Mouse (Mus musculus): ENCODE measurements around the gene Mfsd2a. TPM values are rescaled to one million over a fixed set of nuclear protein-coding genes. Genes with fewer than 3 reads are reported as not detected.

Gene Mfsd2a
- polyA plus RNA-seq, 1 experiment, result 27.6 TPM

DNA sequence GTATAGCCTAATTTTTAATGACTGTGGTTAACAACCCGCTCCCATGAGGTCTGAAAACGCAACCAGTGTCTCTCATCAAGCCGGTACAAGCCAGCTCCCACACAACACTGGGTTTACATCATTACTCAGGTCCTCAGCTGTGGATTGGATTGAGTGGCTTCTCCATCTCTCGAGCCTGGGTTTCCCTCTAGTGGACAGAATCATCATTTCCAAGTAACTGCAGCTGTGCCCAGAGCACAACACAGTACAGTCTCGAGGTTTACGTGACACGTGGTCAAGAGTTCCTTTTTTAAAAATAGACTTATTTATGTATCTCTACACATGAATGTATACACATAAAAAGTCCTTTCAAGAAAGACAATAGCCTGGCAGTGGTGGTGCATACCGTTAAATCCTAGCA lies 24.1 kb upstream of the Mfsd2a start:
- DNase-seq, result peak; percentile 83
- Histone ChIP-seq H3K27me3 (replicated peaks; ENCODE audit: control insufficient read depth, insufficient read depth, low read length) (no peaks in the 10 kb centered on the region), H3K36me3 (ENCODE audit: control insufficient read depth, insufficient read depth, low read length) (no peaks in the 10 kb centered on the region), H3K4me3 (ENCODE audit: insufficient read depth, low read depth, low read length) (no peak overlapping the region), H3K27ac (ENCODE audit: insufficient read depth, low read depth, low read length) (no peak overlapping the region), H3K4me1 (ENCODE audit: control insufficient read depth, insufficient read depth, low read length) (no peaks in the 10 kb centered on the region)
- 12% methylated on average over 8 of the region's 8 CpGs for WGBS
- TF ChIP-seq POLR2A (IDR thresholded peaks at IDR 0.05; ENCODE audit: low read depth, low read length), result no peak
- peak; percentile 94 for TF ChIP-seq CTCF (conservative IDR thresholded peaks at IDR 0.05; ENCODE audit: insufficient read depth, insufficient read length, low read depth, low read length)

- 51% methylated on average over 17 of the region's 17 CpGs for WGBS
- TF ChIP-seq POLR2A (IDR thresholded peaks at IDR 0.05; ENCODE audit: low read depth, low read length) (no peak), CTCF (conservative IDR thresholded peaks at IDR 0.05; ENCODE audit: insufficient read depth, insufficient read length, low read depth, low read length) (no peak)
- H3K4me3 ChIP-seq (ENCODE audit: insufficient read depth, low read depth, low read length), result no peak overlapping the region
Observed at GRCm38 (mm10) chr4:122983486-122984261, 22.7 kb upstream of the Mfsd2a start.

DNA sequence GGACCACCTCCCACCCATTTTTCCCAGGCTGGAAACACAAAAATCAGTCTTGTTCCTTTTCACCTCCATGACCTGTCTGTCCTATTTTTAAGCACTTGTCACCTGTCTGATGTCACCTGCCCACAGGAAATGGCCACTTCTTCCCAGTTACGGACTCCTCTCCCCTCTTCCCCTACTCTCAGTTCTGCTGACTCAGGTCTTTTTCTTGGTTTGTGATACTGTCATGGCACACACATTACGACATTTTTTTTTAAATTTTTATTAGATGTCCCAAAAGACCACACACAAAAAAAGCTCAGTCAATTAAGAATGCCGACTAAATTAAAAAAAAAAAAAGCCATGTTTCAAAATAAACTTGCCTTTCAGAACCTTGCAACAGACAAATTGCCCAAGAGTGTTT lies 21.5 kb upstream of the Mfsd2a start:
- WGBS, result 72% methylated on average over 3 of the region's 3 CpGs
- Histone ChIP-seq H3K27me3 (replicated peaks; ENCODE audit: control insufficient read depth, insufficient read depth, low read length) (no peaks in the 10 kb centered on the region), H3K4me3 (ENCODE audit: insufficient read depth, low read depth, low read length) (no peak overlapping the region), H3K4me1 (ENCODE audit: control insufficient read depth, insufficient read depth, low read length) (no peaks in the 10 kb centered on the region), H3K27ac (ENCODE audit: insufficient read depth, low read depth, low read length) (no peak overlapping the region), H3K36me3 (ENCODE audit: control insufficient read depth, insufficient read depth, low read length) (no peaks in the 10 kb centered on the region)
- no peak for TF ChIP-seq CTCF (conservative IDR thresholded peaks at IDR 0.05; ENCODE audit: insufficient read depth, insufficient read length, low read depth, low read length)
- TF ChIP-seq POLR2A (IDR thresholded peaks at IDR 0.05; ENCODE audit: low read depth, low read length), result no peak
- DNase-seq, result no peak

More at GRCm38 (mm10) chr4:122983486-122984261, 22.7 kb upstream of the Mfsd2a start:
- no peak overlapping the region for H3K27ac ChIP-seq (ENCODE audit: insufficient read depth, low read depth, low read length)
- H3K27me3 ChIP-seq (replicated peaks; ENCODE audit: control insufficient read depth, insufficient read depth, low read length), result no peaks in the 10 kb centered on the region
- H3K36me3 ChIP-seq (ENCODE audit: control insufficient read depth, insufficient read depth, low read length), result no peaks in the 10 kb centered on the region
- H3K4me1 ChIP-seq (ENCODE audit: control insufficient read depth, insufficient read depth, low read length), result no peaks in the 10 kb centered on the region
- DNase-seq, result no peak

DNA sequence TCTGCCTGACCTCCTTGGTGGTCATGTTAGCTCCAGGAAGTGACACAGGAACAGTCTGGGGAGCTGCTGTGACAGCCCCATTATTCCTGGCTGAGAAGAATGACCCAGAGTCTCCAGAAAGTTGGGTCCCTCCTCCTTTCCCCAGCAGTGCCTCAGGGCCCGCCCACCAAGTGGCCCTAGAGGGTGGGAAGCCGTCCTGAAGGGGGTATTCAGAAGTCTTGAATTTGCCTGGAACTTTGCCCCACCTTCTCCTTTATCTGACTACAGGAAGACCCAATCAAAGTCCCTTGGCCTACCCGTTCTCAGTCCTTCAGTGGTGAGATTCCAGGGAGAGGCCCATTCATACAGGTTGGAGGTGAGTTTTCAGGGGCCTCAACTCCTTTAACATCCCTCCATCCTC lies 20.9 kb upstream of the Mfsd2a start:
- no peak for TF ChIP-seq POLR2A (IDR thresholded peaks at IDR 0.05; ENCODE audit: low read depth, low read length)
- no peak for TF ChIP-seq CTCF (conservative IDR thresholded peaks at IDR 0.05; ENCODE audit: insufficient read depth, insufficient read length, low read depth, low read length)
- no peak overlapping the region for H3K4me3 ChIP-seq (ENCODE audit: insufficient read depth, low read depth, low read length)
- no peak overlapping the region for H3K27ac ChIP-seq (ENCODE audit: insufficient read depth, low read depth, low read length)
- H3K4me1 ChIP-seq (ENCODE audit: control insufficient read depth, insufficient read depth, low read length), result no peaks in the 10 kb centered on the region
- DNase-seq, result no peak
- H3K27me3 ChIP-seq (replicated peaks; ENCODE audit: control insufficient read depth, insufficient read depth, low read length), result no peaks in the 10 kb centered on the region
- 72% methylated on average over 3 of the region's 3 CpGs for WGBS
- H3K36me3 ChIP-seq (ENCODE audit: control insufficient read depth, insufficient read depth, low read length), result no peaks in the 10 kb centered on the region

- no peaks in the 10 kb centered on the region for H3K27me3 ChIP-seq (replicated peaks; ENCODE audit: control insufficient read depth, insufficient read depth, low read length)
- no peak overlapping the region for H3K4me3 ChIP-seq (ENCODE audit: insufficient read depth, low read depth, low read length)
- TF ChIP-seq CTCF (conservative IDR thresholded peaks at IDR 0.05; ENCODE audit: insufficient read depth, insufficient read length, low read depth, low read length) (no peak), POLR2A (IDR thresholded peaks at IDR 0.05; ENCODE audit: low read depth, low read length) (no peak)
- WGBS, result 69% methylated on average over 7 of the region's 7 CpGs
- no peaks in the 10 kb centered on the region for H3K4me1 ChIP-seq (ENCODE audit: control insufficient read depth, insufficient read depth, low read length)
- no peaks in the 10 kb centered on the region for H3K36me3 ChIP-seq (ENCODE audit: control insufficient read depth, insufficient read depth, low read length)
- no peak overlapping the region for H3K27ac ChIP-seq (ENCODE audit: insufficient read depth, low read depth, low read length)
- DNase-seq, result no peak
Observed at GRCm38 (mm10) chr4:122981238-122981637, 20.2 kb upstream of the Mfsd2a start.

GRCm38 (mm10) chr4:122980684-122981083 lies 19.7 kb upstream of the Mfsd2a start:
- TF ChIP-seq CTCF (conservative IDR thresholded peaks at IDR 0.05; ENCODE audit: insufficient read depth, insufficient read length, low read depth, low read length), result no peak
- WGBS, result 62% methylated on average over 2 of the region's 2 CpGs
- no peaks in the 10 kb centered on the region for H3K4me1 ChIP-seq (ENCODE audit: control insufficient read depth, insufficient read depth, low read length)
- no peak overlapping the region for H3K4me3 ChIP-seq (ENCODE audit: insufficient read depth, low read depth, low read length)
- no peak for DNase-seq
- H3K27me3 ChIP-seq (replicated peaks; ENCODE audit: control insufficient read depth, insufficient read depth, low read length), result no peaks in the 10 kb centered on the region
- H3K36me3 ChIP-seq (ENCODE audit: control insufficient read depth, insufficient read depth, low read length), result no peaks in the 10 kb centered on the region
- no peak overlapping the region for H3K27ac ChIP-seq (ENCODE audit: insufficient read depth, low read depth, low read length)

GRCm38 (mm10) chr4:122979826-122980225 lies 18.8 kb upstream of the Mfsd2a start:
- no peak for DNase-seq
- H3K27ac ChIP-seq (ENCODE audit: insufficient read depth, low read depth, low read length), result no peak overlapping the region
- 66% methylated on average over 3 of the region's 3 CpGs for WGBS
- H3K36me3 ChIP-seq (ENCODE audit: control insufficient read depth, insufficient read depth, low read length), result no peaks in the 10 kb centered on the region
- TF ChIP-seq CTCF (conservative IDR thresholded peaks at IDR 0.05; ENCODE audit: insufficient read depth, insufficient read length, low read depth, low read length), result no peak
- no peak for TF ChIP-seq POLR2A (IDR thresholded peaks at IDR 0.05; ENCODE audit: low read depth, low read length)
- H3K4me1 ChIP-seq (ENCODE audit: control insufficient read depth, insufficient read depth, low read length), result peaks cover 3% of the 10 kb centered on the region; the same call in 1 of the 2 replicates
- no peaks in the 10 kb centered on the region for H3K27me3 ChIP-seq (replicated peaks; ENCODE audit: control insufficient read depth, insufficient read depth, low read length)
- H3K4me3 ChIP-seq (ENCODE audit: insufficient read depth, low read depth, low read length), result no peak overlapping the region

All from kidney, adult 2 months (tissue).